Mouse (Mus musculus): ENCODE data around the gene Pigm.

Pigm gene

DNA sequence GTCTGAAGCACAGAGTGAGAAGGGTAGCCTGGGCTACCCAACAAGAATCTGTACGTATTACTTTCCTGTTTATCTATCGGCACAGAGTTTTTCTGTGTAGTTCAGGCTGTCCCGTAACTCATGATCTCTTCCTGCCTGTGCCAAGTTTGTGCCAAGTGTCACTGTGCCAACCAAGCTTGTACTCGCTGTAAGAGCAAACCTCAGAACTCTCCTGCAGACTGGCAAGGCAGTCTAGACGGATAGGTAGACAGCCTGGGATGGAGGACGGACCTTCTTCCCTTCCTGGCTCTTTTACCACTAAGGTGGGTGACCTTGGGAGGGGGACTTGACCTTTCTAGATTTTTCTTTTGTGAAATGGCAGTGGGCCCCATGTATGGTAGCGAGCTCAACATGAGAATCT, 38.7 kb downstream of the Pigm start:
- no peak for DNase-seq

DNA sequence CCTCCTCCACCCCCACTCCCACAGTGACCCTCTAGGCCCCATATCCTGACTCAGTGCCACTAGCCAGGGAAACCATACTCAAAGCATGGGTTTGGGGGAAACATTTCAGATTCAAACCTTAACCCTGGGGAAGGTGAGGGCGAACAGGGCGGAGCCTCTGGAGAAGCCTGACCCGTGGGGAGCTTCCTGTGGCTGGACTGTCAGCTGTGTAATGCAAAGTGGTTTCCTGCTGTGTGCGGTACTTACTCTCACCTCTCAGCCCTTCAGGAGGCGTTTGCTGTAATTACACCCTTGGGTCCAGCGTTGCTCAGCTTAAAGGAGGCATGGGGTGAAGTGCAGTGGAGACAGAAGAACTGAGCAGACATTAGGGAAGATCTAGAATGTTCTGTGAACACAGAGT, 41.8 kb downstream of the Pigm start:
- no peak for DNase-seq

DNA sequence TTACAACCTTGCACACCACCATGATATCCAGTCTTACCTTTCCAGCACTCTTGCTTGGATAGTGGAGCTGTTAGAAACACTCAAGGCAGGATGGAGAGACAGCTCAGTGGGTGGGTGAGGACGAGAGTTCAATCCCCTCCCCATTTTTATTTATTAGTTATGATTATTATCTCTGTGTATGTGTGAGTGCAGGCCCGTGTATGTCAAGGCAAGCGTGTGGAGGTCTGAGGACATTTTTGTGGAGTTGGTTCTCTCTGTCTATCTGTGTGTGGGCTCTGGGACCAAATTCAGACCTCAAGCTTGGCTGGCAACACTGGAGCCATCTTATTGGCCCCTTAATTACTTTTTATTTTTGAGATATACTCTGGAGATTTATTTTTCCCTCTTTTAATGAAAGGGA, 42.3 kb downstream of the Pigm start:
- DNase-seq = no peak

DNA sequence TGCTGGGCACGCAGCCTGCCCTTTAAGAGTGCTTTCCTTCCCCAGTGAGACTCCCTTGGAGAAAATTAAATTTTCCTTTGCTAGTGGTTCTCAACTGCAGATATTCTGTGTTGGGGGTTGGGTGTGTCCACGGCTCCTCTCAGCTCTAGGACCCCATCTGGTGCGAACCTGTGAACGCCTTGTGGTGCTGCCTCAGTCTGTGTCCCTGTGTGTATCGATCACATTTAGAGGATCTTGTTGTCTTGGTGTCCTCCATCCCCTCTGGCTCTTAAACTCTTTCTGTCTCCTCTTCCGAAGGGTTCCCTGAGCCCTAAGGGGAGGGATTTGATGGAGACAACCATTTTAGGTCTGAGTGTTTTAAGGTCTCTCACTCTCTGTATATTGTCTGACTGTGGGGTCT, 43.8 kb downstream of the Pigm start:
- no peak for DNase-seq

DNA sequence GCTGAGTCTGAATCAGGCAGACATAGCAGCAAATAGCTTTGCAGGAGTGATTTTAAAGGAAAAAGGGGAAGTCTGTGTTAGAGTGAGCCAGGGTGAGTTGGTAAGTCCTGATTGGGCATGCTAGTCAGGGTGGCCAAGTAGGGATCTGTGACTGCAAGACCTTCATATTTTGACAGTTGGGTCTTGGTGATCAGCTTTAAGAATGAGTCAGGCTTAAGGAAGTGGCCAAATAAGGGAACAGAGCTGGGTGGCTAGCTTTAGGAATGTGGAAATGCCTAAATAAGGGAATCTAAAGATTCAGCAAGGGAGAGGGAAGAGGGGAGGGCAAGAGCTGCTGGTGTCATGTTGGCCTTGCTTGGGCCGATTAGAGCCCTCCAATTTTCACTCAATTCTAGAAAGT, 47.0 kb downstream of the Pigm start:
- no peak for DNase-seq

- DNase-seq = no peak
These were observed 50.1 kb downstream of the Pigm start for GRCm38 (mm10) chr1:172426419-172426818.

GRCm38 (mm10) chr1:172427841-172428240, 51.5 kb downstream of the Pigm start:
- DNase-seq = no peak

- DNase-seq = no peak
These were observed 52.3 kb downstream of the Pigm start for GRCm38 (mm10) chr1:172428614-172429013.

DNA sequence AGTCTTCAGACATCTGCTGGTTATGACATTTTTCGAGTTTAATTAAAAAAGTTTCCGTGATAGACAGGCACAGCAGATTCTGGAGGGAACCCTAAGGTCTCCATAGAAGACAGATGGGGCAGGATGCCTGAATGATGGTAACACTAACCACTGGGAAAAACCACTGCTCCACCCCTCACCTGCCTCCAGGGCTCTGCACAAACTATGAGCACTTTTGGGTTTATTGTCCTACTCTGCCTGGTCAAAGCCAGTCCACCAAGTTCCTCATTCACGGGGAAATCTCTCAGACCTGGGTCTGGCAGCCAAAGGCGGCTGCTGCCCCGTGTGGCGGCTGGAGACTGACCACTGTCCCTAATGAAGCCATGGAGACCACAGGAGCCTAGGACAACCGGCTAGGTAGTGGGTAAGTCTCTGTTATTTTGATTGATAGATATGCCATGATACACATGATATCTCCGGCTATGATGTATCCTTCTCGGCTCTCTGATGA, 54.4 kb downstream of the Pigm start:
- no peak for DNase-seq

DNA sequence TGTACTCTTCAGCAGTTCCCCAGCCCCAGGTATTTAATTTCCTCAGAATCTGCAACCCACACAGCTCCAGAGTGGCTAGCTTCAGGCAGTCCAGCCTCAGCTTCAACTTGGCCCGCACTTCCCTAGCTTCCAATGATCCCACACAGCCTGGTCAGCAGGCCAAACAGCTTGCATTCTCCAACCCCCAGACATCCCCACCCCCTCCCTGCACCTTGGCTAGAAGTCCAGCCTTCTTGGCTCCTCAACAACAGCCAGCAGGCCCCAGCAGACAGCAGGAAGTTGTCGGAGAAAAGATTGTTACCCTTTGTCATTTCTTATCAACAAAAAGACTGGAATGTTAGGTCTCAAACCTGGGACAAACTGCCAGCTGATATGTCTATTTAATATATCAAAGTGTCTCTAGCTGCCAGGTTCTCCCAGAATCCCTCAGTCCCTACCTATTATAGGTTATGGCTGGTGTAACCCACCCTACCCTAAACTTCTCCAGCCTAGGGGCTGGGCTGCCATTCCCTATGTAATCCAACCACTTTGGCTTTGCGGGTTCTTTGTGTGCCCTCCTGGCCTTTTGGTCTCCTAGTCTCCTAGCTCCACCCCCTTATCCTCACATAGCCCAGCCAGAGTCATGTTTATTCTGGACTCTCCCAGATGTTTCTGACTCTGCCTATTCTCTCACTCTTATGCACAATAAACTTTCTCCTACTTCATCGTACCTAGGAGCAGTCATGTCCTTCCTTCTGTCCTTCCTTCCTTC, 55.7 kb downstream of the Pigm start:
- no peak for DNase-seq

DNA sequence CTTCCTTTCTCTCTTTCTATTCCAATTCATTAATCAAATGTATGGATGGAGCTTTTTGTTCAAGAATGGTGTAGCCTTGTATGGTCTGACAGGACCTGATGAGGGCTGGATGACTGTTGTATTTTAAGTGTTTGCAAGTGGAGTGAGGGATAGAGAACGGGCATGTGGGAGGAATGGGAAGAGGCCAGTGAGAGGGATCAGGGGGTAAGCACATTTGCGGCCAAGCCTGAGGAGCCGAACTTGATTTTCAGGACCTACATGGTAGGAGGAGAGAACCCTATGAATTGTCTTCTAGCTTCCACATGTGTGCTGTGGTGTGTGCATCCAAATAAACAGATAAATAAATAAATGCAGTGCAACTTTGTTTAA, 56.2 kb downstream of the Pigm start:
- no peak for DNase-seq

GRCm38 (mm10) chr1:172433012-172433850, 56.9 kb downstream of the Pigm start:
- DNase-seq = no peak

Data from spleen, adult 18-20 months (tissue).